Comparison of ENCODE assay signal across 8 mouse cellular contexts in the genomic region with DNA sequence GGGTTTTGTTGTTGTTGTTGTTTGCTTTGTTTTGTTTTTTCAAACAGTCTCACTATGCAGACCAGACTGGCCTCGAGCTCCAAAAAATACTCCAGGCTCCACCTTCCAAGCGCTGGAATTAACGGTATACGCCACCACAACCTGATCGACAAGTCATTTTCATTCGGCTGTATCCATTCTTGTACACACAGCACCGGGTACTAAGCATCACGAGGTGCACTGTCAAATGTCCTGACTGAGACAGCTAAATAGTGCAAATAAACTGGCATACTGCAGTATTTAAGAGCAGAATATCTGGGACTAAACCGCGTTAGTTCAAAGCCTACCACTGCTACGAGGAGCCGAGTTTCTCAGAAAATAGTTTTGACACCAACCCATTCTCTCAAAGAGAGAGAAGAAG. TPM values are rescaled to one million over a fixed set of nuclear protein-coding genes. Genes with fewer than 3 reads are reported as not detected.
DNase-seq lines count a peak whose midpoint lies in the region; ATAC-seq and TF ChIP-seq lines count a peak whose summit lies in the region.

No protein-coding gene starts in this region.

- no peak for ATAC-seq in heart, embryonic 15.5 days (replicated peaks; ENCODE audit: insufficient number of reproducible peaks, insufficient read depth, low FRiP score, low read depth)
- ATAC-seq in embryonic facial prominence, embryonic 14.5 days (ENCODE audit: low read depth): peak; percentile 3; the same call in 1 of the 2 replicates
- ATAC-seq in limb, embryonic 14.5 days (ENCODE audit: low FRiP score, low read depth): no peak
- ATAC-seq in stomach, embryonic 14.5 days (ENCODE audit: insufficient number of reproducible peaks, insufficient read depth, low FRiP score, low read depth): no peak

- peak overlapping the region; percentile 85 for H3K27ac ChIP-seq in heart, embryonic 15.5 days
- peak overlapping the region; percentile 70 for H3K27ac ChIP-seq in MEL (ENCODE audit: control insufficient read depth, low read depth, low read length)
- H3K27ac ChIP-seq in embryonic facial prominence, embryonic 14.5 days (replicated peaks; ENCODE audit: low read depth, low read length): peak overlapping the region; percentile 83
- H3K27ac ChIP-seq in limb, embryonic 14.5 days (replicated peaks; ENCODE audit: low read depth, low read length): peak overlapping the region; percentile 70; the same call in 1 of the 2 replicates
- H3K27ac ChIP-seq in stomach, embryonic 14.5 days (ENCODE audit: low read length): peak overlapping the region; percentile 67

- peak overlapping the region; percentile 86 for H3K4me2 ChIP-seq in heart, embryonic 15.5 days
- H3K4me2 ChIP-seq in embryonic facial prominence, embryonic 14.5 days (ENCODE audit: low read depth, low read length): peak overlapping the region; percentile 88
- H3K4me2 ChIP-seq in limb, embryonic 14.5 days (replicated peaks; ENCODE audit: low read depth, low read length, severe bottlenecking): peak overlapping the region; percentile 72
- peak overlapping the region; percentile 87 for H3K4me2 ChIP-seq in stomach, embryonic 14.5 days (replicated peaks; ENCODE audit: low read depth, low read length)

- H3K4me1 ChIP-seq in heart, embryonic 15.5 days (replicated peaks): peaks cover 11% of the 10 kb centered on the region
- peaks cover 2 to 9% of the 10 kb centered on the region in 2 experiments; a peak in 1 of 4 replicates for H3K4me1 ChIP-seq in MEL (ENCODE audit: control insufficient read depth in 1 of 2, insufficient read depth in 2 of 2, low read length in 2 of 2)
- H3K4me1 ChIP-seq in embryonic facial prominence, embryonic 14.5 days (ENCODE audit: control insufficient read depth, insufficient read depth, low read length): no peaks in the 10 kb centered on the region
- peaks cover 4% of the 10 kb centered on the region; the same call in 1 of the 2 replicates for H3K4me1 ChIP-seq in limb, embryonic 14.5 days (ENCODE audit: control insufficient read depth, insufficient read depth, low read length)
- H3K4me1 ChIP-seq in stomach, embryonic 14.5 days (ENCODE audit: control insufficient read depth, insufficient read depth, low read length): peaks cover 4% of the 10 kb centered on the region; the same call in 1 of the 2 replicates

- no peak for TF ChIP-seq EP300 in MEL (IDR thresholded peaks at IDR 0.05; ENCODE audit: low read depth in 1 of 2, low read length in 2 of 2)

- intact Hi-C loops in heart, postnatal 36 days (cut with DNase I): loop anchor here (5.0 kb wide), 2 partner anchors 212 to 273 kb away; a partner anchor contains a TSS
- intact Hi-C loops in left cerebral cortex, postnatal 10 days (cut with DNase I): loop anchor here (5.0 kb wide), 1 partner anchor 37 kb away; a partner anchor contains a TSS

- H3K79me2 ChIP-seq in MEL (ENCODE audit: control insufficient read depth, insufficient read depth, low read length, poor library complexity): peaks cover 30% of the 10 kb centered on the region

- H3K27me3 ChIP-seq in heart, embryonic 15.5 days: no peaks in the 10 kb centered on the region
- no peaks in the 10 kb centered on the region for H3K27me3 ChIP-seq in MEL (ENCODE audit: control insufficient read depth in 1 of 2, insufficient read depth in 2 of 2, low read length in 2 of 2)
- H3K27me3 ChIP-seq in embryonic facial prominence, embryonic 14.5 days (replicated peaks; ENCODE audit: control insufficient read depth, insufficient read depth, low read length): no peaks in the 10 kb centered on the region
- no peaks in the 10 kb centered on the region for H3K27me3 ChIP-seq in limb, embryonic 14.5 days (ENCODE audit: control insufficient read depth, insufficient read depth, low read length)
- H3K27me3 ChIP-seq in stomach, embryonic 14.5 days (ENCODE audit: control insufficient read depth, insufficient read depth, low read length): no peaks in the 10 kb centered on the region

- under 1% methylated on average over 12 of the region's 12 CpGs for WGBS in heart, embryonic 15.5 days
- WGBS in embryonic facial prominence, embryonic 14.5 days: 0% methylated on average over 12 of the region's 12 CpGs
- under 1% methylated on average over 12 of the region's 12 CpGs for WGBS in limb, embryonic 14.5 days
- WGBS in stomach, embryonic 14.5 days: under 1% methylated on average over 12 of the region's 12 CpGs

- no peak for TF ChIP-seq CTCF in MEL (IDR thresholded peaks at IDR 0.05 in 2 of 3, conservative IDR thresholded peaks at IDR 0.05 in 1 of 3; ENCODE audit: control insufficient read depth in 1 of 3, insufficient read depth in 1 of 3, low read depth in 2 of 3, low read length in 3 of 3, poor library complexity in 1 of 3, severe bottlenecking in 1 of 3)

- peak overlapping the region; percentile 83 for H3K4me3 ChIP-seq in heart, embryonic 15.5 days
- peak overlapping the region; percentile 75 to 92 for H3K4me3 ChIP-seq in MEL (ENCODE audit: control insufficient read depth in 1 of 2, insufficient read depth in 1 of 2, low read depth in 2 of 2, low read length in 2 of 2)
- H3K4me3 ChIP-seq in embryonic facial prominence, embryonic 14.5 days (ENCODE audit: low read depth, low read length): peak overlapping the region; percentile 81
- H3K4me3 ChIP-seq in limb, embryonic 14.5 days (replicated peaks; ENCODE audit: low read length): peak overlapping the region; percentile 75
- peak overlapping the region; percentile 80 for H3K4me3 ChIP-seq in stomach, embryonic 14.5 days (ENCODE audit: low read depth, low read length)

- H3K9ac ChIP-seq in heart, embryonic 15.5 days: peak overlapping the region; percentile 63
- H3K9ac ChIP-seq in MEL (ENCODE audit: control insufficient read depth, low read depth, low read length, poor library complexity, severe bottlenecking): peak overlapping the region; percentile 76
- peak overlapping the region; percentile 75 for H3K9ac ChIP-seq in embryonic facial prominence, embryonic 14.5 days (ENCODE audit: low read depth, low read length)
- H3K9ac ChIP-seq in limb, embryonic 14.5 days (ENCODE audit: low read depth, low read length, severe bottlenecking): peak overlapping the region; percentile 69
- H3K9ac ChIP-seq in stomach, embryonic 14.5 days (replicated peaks; ENCODE audit: low read depth, low read length): peak overlapping the region; percentile 57

- no peak for DNase-seq in heart, postnatal 36 days
- peak; percentile 66 for DNase-seq in MEL (ENCODE audit: low read depth, low spot score)
- peak; percentile 4 for DNase-seq in embryonic facial prominence, embryonic 14.5 days (ENCODE audit: low spot score)
- no peak for DNase-seq in limb, embryonic 14.5 days (ENCODE audit: low spot score)
- no peak for DNase-seq in left cerebral cortex, postnatal 10 days (ENCODE audit: extremely low spot score in 1 of 2, low spot score in 2 of 2)
- DNase-seq in spleen, postnatal 36 days (ENCODE audit: low spot score in 2 of 2): no peak

- H3K9me3 ChIP-seq in heart, embryonic 15.5 days (replicated peaks): no peaks in the 10 kb centered on the region
- no peaks in the 10 kb centered on the region for H3K9me3 ChIP-seq in MEL (replicated peaks; ENCODE audit: insufficient read depth, low read length)
- no peaks in the 10 kb centered on the region for H3K9me3 ChIP-seq in embryonic facial prominence, embryonic 14.5 days (ENCODE audit: control insufficient read depth, low read length)
- H3K9me3 ChIP-seq in limb, embryonic 14.5 days (ENCODE audit: control insufficient read depth, low read length): no peaks in the 10 kb centered on the region
- no peaks in the 10 kb centered on the region for H3K9me3 ChIP-seq in stomach, embryonic 14.5 days (ENCODE audit: control insufficient read depth, low read depth, low read length)

- TF ChIP-seq POLR2A in MEL (IDR thresholded peaks at IDR 0.05; ENCODE audit: control insufficient read depth in 1 of 2, insufficient read depth in 1 of 2, low read depth in 1 of 2, low read length in 2 of 2, poor library complexity in 1 of 2): no peak; a peak in 1 of 4 replicates
- no peak for TF ChIP-seq POLR2A in limb, embryonic 14.5 days (IDR thresholded peaks at IDR 0.05; ENCODE audit: borderline replicate concordance, extremely low read depth, insufficient read depth, insufficient read length)

- no peak for TF ChIP-seq RAD21 in MEL (IDR thresholded peaks at IDR 0.05; ENCODE audit: low read depth, low read length)

- H3K36me3 ChIP-seq in heart, embryonic 15.5 days: peaks cover 10% of the 10 kb centered on the region
- peaks cover 10 to 32% of the 10 kb centered on the region in 2 experiments for H3K36me3 ChIP-seq in MEL (ENCODE audit: control insufficient read depth in 1 of 2, insufficient read depth in 2 of 2, low read length in 2 of 2)
- H3K36me3 ChIP-seq in embryonic facial prominence, embryonic 14.5 days (ENCODE audit: control insufficient read depth, insufficient read depth, low read length): peaks cover 18% of the 10 kb centered on the region; the same call in 1 of the 2 replicates
- H3K36me3 ChIP-seq in limb, embryonic 14.5 days (ENCODE audit: control insufficient read depth, insufficient read depth, low read length): peaks cover 12% of the 10 kb centered on the region; the same call in 1 of the 2 replicates
- peaks cover 20% of the 10 kb centered on the region for H3K36me3 ChIP-seq in stomach, embryonic 14.5 days (ENCODE audit: control insufficient read depth, insufficient read depth, low read length)

RNA-seq across cellular contexts. Expression of a gene that starts 0.6 kb away (rescaled TPM):
- polyA plus RNA-seq in heart, embryonic 15.5 days (2015; fragmentation: Nextera tagmentation; extraction: Ambion mirVana): 10.9 and 15.3 TPM in 2 replicates
- 10 to 100 TPM; 13.3 to 16.2 TPM for total RNA-seq in heart, postnatal 36 days (2021)
- total RNA-seq in MEL (2012; rRNA removed): 53.9 and 74.7 TPM in 2 replicates
- polyA plus RNA-seq in MEL (2012; ENCODE audit: insufficient read depth in 1 of 2, insufficient read length in 2 of 2, low read depth in 1 of 2, low replicate concordance in 2 of 2, missing spikeins in 1 of 2): 100 to 1,000 TPM in 1 of 2 experiments, not detected in 1; 107 TPM
- 21.9 and 22.5 TPM in 2 replicates for polyA plus RNA-seq in embryonic facial prominence, embryonic 14.5 days (2014; fragmentation: Nextera tagmentation; extraction: Ambion mirVana)
- 57.2 and 85.5 TPM in 2 replicates for polyA plus RNA-seq in limb, embryonic 14.5 days (2012; rRNA removed)
- 24.0 and 28.1 TPM in 2 replicates for polyA plus RNA-seq in limb, embryonic 14.5 days (2014; fragmentation: Nextera tagmentation; extraction: Ambion mirVana)
- polyA plus RNA-seq in stomach, embryonic 14.5 days (2014; fragmentation: Nextera tagmentation; extraction: Ambion mirVana): 26.7 and 27.4 TPM in 2 replicates
- 10 to 100 TPM; 30.6 to 37.4 TPM for total RNA-seq in left cerebral cortex, postnatal 10 days (2021)

RNA-seq across cellular contexts. Expression of a gene that starts 37.0 kb away (rescaled TPM):
- 172 and 198 TPM in 2 replicates for polyA plus RNA-seq in heart, embryonic 15.5 days (2015; fragmentation: Nextera tagmentation; extraction: Ambion mirVana)
- 100 to 1,000 TPM; 186 to 200 TPM for total RNA-seq in heart, postnatal 36 days (2021)
- total RNA-seq in MEL (2012; rRNA removed): 209 and 234 TPM in 2 replicates
- polyA plus RNA-seq in MEL (2012; ENCODE audit: insufficient read depth in 1 of 2, insufficient read length in 2 of 2, low read depth in 1 of 2, low replicate concordance in 2 of 2, missing spikeins in 1 of 2): 100 to 1,000 TPM; 239 to 426 TPM
- polyA plus RNA-seq in embryonic facial prominence, embryonic 14.5 days (2014; fragmentation: Nextera tagmentation; extraction: Ambion mirVana): 300 and 335 TPM in 2 replicates
- polyA plus RNA-seq in limb, embryonic 14.5 days (2012; rRNA removed): 224 and 260 TPM in 2 replicates
- polyA plus RNA-seq in limb, embryonic 14.5 days (2014; fragmentation: Nextera tagmentation; extraction: Ambion mirVana): 314 and 337 TPM in 2 replicates
- polyA plus RNA-seq in stomach, embryonic 14.5 days (2014; fragmentation: Nextera tagmentation; extraction: Ambion mirVana): 355 and 358 TPM in 2 replicates
- 100 to 1,000 TPM; 391 to 397 TPM for total RNA-seq in left cerebral cortex, postnatal 10 days (2021)

Comparison
In these comparisons a context has a peak if more than half of its experiments do, and no peak if none do; other contexts are left out.
1. DNase-seq: peak in MEL (single experiment) and embryonic facial prominence, embryonic 14.5 days (single experiment); none in heart, postnatal 36 days (0 of 2), limb, embryonic 14.5 days (single experiment), left cerebral cortex, postnatal 10 days (0 of 2) and spleen, postnatal 36 days (0 of 2).
2. Peak in every context shown above with its lines, with median percentiles within 50 percentile points of each other: H3K27ac ChIP-seq, H3K4me2 ChIP-seq, H3K4me3 ChIP-seq and H3K9ac ChIP-seq.